Mouse (Mus musculus) gastrocnemius, adult 18-20 months (tissue): ENCODE data around the gene Slc7a11. TPM values are rescaled to one million over a fixed set of nuclear protein-coding genes. Genes with fewer than 3 reads are reported as not detected.
A peak's percentile ranks its signal among the peaks of the same experiment; 100 is the strongest.

ENCODE experiments used
- DNase-seq: peaks from one replicate; pipeline ENCODE4 v3.0.0; 2021; ENCODE audit warnings: low spot score
- total RNA-seq, 2 experiments: library from RNA; stranded (reverse); gene quantifications; 2 replicates each; pipeline ENCODE4 v1.2.3; 2021

Slc7a11 gene
- total RNA-seq, 2 experiments from 2014 or later = 0.05 TPM; not detected in 1

DNA sequence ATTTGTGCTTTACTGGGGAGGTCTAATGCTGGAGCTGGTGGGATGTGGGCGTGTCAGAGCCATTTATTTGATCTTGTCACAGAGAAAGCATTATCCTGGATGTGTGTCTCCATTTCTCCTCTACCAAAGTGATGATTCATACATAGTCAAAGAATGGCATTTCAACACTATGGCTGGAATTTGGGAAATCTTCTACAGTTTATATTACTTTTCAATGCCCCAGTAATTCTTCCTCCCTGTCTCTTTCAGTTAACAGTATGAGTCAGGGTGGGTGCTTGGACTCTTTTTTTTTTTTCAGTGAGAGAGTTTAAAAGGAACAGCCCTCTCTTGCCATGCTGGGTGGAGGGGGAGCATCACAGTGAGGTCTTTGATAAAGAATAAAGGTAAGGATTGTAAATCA is 441.8 kb downstream of the Slc7a11 start:
- no peak for DNase-seq

DNA sequence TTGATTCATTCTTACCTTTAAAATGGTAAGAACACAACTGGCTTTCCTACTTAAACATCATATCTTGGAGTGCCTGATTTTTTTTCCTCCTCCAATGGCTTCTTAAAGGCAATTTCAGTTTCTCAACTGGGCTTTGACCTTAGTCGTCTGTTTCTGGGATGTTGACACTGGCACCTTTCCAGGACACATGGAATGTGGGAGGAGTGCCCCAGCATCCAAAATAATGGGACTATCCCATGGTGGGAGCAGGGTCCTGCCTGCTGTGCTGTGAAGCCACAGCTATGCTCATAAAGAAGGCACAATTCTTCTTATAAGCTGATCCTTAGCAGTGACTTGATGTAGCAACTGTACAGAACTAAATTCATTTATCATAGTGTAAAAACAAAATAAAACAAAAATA is 450.5 kb downstream of the Slc7a11 start:
- no peak for DNase-seq

DNA sequence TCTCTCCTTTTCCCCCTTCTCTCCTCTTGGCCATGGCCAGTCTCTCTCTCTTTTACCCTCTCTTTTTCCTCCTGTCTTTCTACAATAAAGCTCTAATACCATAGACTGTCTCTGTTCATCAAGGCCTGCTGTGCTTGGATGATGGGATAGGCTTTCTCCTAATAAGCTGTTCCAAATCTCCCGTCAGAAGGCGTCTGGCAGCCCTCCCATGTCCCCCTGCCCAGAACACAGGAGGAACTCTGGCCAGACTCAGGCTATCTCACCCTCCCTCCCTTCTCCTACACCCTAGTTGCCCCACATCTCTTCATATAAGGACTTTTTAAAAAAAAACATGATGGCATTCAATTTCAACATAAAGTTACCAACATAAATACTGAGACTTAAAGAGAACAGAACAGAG is 456.2 kb downstream of the Slc7a11 start:
- no peak for DNase-seq

DNA sequence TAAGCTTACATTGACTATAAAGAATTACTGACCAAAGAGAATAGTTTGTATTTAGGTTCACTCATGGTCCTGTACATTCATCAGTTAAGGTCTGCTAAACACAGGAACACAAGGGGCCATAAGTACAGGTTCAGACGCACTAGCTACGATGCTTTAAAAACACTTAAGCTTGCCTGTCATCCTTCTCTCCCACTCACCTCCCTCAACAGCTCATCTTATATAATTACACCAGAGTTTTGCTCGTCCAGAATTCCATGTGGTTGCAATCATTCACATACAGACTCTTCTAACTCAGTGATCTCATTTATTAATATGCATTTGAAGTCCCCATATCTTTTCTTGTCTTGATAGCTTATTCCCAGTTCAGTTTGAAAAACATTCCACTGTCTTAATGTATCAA is 458.6 kb downstream of the Slc7a11 start:
- no peak for DNase-seq

DNA sequence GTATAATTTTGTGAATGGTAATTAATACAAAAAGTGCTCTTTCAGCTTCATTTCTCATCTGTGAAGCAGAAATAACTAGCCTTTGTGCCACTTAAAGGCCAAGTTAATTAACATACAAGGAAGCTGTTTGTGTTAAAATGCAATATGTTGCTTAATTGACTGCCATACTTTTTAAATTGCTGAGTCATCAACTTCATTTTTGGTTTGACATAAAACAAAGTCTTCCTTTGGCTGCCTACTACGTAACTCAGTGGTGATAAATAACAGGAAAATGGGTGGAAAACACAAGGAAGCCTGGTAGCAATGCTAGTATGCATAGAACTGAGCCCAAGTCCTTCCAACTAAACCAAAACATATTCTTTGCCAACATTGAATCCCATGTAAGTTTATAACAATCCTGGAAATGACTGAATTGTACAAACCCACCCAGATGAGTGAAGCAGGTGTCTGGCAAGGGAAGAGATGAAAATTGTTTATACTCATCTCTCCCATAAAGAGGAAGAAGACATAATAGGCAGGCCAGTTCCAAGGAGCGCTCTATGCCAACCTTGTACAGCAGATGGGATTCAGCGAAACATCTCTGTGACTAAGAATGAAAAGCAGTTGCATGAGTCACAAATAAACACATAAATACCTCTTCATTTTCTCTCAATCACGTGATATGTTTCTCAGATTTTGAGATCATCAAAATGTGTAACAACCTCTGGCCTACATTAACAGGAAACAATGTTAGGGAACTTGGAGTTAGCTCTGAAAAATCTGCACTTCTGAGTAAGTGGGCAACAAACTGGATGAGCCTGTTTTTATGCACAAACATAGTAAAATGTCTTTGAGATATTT is 459.8 kb downstream of the Slc7a11 start:
- DNase-seq = no peak

DNA sequence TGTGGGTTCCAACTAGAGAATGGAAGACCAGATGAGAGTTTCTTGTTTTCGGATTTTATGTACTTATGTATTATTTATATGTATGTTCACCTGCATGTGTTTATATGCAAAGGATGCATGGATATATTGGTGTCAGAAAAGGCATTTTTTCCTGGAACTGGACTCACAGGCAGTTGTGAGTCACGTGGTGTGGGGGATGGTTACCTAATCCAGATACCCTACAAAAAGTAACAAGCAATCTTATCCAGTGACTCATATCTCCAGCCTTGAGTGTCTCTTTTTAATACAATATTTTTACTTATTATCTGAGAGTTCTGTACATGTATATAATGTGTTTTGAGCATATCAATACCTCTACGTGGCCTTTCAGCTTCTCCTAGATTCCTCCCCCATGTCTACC is 469.4 kb downstream of the Slc7a11 start:
- no peak for DNase-seq

DNA sequence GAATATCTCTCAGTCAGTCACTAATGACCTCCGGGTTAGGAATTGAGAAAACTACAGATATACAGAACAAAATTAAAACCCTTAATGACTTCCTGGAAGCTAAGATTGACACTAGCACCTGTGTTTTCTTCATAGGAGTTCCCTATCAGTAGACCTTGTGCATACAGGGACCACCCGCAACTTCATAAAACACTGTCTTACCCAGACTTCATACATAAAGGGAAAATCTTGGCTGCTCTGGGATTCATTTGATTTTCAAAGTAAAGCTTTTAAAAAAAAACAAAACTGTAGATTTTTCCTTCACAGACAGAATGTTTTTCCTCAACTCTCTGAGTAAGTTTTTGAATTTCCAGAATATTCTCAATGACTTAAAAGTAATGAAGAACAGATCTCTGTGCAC is 477.8 kb downstream of the Slc7a11 start:
- DNase-seq = no peak

DNA sequence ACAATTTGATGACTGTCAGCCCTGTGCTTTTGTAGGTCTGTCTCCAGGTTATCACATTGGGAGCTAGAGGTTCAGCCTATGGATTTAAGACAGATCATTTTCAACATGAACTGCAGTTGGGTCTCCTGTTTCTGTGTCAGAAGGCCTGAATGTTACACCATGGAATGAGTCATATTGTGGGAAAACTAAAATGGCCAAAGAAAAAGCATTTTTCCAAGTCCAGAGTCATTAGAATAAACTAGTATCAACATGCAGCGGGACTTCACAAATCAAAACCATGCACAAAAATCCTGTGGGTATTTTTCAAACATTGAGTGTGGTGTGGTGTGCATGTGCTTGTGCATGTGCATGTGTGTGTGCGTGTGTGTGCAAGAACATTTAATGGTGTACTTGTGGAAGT is 482.8 kb downstream of the Slc7a11 start:
- no peak for DNase-seq

DNA sequence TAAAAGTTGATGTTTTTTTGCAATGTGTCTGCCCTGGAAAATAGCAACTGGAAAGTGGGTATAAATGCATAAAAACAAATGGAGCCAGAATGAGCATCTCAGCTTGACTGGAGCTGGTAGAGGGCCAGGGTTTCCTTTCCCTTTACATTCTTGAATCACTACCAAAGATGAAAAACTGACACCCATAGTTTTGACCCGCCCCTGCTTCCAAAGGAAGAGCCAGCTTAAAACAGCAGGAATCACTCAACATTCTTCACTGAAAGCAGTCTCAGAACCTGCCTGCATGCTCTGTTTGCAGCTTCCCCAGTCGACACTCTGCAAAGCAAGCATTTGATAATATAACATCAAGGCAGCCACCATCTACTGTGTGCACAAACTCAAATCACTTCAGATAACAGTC is 496.6 kb downstream of the Slc7a11 start:
- no peak for DNase-seq

DNA sequence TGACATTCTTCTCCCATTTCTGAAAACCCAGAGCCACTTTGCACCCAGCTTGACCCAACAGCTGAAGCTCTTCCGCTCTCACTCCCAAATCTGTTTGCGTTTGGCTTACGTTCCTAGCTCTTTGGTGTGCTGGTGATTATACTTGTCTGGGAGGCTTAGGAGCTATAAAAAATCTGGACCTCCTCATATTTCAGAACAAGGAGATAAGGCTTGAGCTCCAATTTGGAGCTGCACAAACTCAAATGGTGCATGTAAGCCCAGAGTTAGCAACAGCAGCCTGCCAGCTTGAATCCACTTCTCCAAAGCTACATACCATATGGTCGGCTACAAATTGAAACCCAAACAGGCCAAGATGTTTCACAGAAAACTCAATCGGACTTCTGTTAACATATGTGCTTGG is 498.6 kb downstream of the Slc7a11 start:
- no peak for DNase-seq

DNA sequence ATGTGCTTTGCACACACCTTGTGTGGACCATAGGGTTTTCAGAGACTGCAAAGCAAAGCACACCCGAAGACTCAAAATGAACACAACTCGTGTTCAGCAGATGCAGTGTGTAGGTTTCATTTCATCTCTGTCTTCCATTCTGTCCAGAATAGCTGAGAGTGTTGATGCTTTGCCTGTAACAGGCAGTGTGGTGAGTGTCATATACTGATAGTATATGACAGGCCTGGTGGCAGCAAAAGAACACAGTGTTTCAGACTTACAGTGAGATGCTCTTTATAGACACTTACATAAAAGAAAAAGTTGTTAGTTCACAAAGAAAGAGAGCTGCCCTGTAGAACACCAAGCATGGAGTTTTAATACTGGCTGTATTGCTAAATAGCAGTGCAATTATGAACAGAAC is 505.8 kb downstream of the Slc7a11 start:
- no peak for DNase-seq

DNA sequence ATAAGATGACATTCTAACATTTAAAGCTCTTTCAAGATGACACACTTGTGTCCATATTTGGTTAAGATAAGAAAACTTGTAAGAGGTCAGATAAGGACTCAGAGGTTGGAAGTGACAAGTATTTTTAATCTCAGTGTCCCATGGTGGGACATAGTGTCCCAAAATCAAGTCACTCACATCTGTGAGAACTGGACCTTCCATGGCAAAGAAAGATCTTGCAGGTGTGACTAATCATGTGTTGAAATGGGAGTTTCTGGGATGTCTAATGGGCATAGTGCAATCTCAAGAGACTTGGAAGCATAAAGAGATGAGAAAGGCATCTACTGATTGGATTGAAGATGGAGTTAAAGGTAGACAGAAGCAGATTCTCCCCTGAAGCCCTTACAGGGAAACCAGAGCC is 513.9 kb downstream of the Slc7a11 start:
- DNase-seq = no peak

DNA sequence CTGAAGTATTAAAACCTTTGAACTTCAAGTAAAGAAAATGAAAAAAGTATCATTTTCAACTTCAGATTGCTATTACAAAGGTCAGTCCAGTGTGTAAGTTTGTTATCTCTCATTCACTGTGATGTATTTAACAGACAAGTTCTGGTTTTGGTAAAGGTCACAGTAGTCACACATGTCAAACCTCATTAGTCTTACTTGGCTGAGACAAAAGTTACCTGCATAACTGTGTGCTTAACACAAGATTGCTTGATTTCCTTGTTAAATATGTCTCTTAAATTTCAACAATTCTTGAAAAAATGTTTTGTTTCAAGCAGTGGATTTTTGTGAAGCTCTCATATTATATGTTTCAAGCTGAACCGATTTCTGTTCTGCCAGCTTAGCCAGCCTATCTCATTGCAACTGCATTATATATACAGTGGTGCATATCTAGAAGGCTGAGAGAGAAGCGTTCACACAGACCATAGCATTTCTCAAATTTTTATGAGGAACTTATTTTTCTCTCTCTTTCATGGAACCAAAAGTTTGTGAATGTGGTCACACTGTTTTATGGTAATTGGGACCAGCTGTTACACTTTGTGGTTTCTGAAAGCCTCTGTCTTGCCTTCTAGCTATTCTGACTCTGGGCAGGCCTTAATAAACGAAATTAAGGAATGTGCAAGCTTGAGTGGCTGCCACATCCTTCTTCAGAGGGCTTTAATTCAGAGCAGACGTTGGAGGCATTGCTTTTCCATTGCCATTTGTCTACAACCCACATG is 514.7 kb downstream of the Slc7a11 start:
- peak; percentile 26 for DNase-seq

DNA sequence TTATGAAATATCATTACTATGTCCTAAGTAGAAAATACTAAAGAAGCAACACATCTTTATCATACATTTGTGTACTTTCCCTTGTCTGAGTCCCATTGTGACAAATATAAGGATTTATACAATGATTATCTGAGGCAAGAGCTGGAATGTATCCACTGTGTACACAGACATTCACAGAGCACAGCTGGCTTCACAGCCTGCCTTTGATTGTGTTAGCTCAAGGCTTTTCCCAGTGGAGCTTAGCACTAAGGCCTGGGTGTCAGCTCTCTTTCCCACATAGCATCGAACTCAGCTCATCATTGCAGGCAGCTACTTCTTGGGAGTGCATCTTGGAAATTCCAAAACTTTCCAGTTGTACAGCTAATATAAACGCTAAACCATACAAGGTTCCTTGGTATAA is 529.5 kb downstream of the Slc7a11 start:
- DNase-seq = no peak

DNA sequence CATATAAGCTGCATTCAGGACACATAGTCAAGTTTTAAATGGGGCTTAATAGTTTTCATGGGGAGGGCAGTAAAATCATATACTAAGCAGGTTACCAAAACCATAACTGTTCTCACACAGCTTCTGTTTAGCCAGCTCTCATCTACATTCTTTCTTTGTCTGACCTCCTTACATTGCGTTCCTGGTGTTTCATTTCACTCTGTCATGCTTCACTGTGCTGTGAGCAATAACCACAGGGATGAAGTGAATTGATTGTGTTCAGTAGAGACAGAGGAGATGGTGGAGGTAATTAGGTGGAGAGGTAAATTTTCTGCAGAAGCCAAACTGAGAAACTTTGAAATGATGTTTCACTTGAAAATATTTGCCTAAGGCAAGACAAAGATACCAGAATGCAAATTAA is 532.5 kb downstream of the Slc7a11 start:
- DNase-seq = no peak

DNA sequence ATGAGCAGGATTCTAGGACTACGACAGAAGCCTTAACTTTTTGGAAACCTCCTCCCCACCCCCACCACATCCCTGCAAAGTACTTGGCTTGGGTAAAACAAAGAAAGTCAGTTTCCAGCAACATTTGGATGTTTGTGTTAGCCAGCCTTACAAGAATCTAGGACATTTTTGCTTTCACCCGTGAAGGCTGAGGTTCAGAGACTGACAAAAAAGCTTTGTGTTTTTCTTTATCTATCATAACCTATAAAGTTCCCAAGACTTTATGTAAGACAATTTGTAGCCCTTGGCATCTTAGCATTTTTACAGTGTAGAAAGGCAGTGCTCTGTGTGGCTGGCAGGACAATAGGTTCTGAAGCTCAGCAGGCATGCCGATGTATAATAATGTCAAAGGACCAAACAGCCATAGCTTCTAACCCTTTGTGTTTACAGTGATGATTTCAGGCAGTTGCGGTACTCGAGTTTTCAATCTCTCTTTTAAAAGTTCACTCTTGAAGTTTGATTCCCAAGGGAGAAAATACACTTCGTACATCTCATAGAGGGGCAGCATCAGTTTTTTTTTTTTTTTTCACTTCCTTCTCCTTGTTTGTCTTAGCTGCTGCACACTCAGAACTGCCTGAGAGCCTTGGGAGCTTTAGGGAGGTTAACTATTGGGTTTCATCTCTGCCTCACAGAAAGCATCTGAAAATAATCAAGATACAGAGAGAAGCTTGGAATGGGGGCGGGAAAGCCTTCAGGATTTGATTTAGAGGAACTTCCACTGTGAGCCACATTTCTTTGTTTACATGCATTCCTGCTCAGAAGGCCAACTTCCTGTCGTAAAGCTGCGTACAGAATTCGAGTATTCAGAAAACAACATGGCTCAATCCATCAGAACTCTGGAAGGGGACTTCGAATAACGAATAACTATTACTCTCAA is 534.7 kb downstream of the Slc7a11 start:
- DNase-seq = peak; percentile 11

DNA sequence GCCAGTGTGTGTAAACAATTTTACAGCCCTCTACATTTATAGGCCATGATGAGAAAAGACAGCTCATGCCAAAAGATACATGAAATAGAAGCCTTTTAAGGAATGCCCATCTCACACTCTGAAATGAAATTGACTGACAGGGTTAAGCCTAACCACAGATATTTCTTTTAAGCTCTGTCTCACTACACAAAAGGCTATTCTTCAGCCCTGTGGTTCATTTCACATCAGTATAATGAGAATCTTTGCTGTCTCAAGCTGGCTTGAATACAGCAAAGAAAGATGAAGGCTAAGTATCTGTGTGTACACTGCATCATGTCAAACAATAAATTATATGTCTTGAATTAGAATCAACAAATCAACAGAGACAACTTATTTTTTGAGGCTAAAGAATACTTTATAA is 549.5 kb downstream of the Slc7a11 start:
- DNase-seq = no peak

DNA sequence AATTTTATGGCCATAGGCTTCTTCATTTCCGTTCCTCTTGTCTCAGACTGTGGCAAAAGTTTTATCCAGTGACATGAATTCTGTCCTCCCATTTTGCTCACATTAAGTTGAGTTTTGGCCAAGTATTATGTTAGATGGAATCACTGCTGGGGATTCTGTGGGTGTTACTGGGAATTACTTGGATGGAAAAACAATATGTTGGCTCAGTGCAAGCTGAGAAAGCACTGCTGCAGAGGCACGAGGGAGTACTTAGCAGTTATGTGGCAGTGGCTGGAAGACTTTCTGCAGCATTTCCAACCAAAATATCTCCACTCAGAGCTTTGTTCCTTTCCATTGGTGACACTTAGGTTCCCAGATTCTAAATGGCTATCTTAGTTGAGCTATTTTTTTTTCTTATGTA is 556.1 kb downstream of the Slc7a11 start:
- peak; percentile 30 for DNase-seq

DNA sequence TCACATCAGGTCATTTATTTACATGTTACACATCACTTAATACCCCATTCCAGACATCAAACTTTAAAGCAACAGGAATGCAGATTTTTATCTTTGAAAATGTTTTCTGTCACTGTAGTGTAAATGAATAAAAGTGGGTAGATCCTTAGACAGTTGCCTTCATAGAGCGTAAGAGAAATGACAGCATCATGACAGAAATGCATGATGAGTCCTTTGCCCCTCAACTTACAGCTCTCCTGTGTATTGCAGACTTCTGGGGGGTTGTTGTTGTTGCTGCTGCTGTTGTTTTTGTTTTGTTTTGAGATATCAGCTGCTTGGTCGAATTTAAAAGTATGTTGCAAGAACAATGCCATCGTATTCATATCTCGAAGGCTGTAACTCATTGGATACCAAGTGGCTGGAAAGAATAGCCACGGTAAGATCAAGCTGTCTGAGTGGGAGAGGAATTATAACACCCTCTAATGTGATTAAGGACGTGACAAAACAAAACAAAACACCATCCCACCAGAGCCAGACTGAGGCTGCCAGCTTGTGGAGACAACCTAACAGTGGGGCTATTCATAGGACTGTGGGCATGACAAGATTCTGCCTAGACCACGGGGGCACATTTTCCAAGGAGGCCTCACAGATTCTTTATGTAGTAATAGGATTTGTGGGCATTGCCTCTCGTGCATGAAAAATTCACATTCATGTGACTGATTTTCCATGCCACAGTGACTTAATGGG is 557.0 kb downstream of the Slc7a11 start:
- DNase-seq = no peak

DNA sequence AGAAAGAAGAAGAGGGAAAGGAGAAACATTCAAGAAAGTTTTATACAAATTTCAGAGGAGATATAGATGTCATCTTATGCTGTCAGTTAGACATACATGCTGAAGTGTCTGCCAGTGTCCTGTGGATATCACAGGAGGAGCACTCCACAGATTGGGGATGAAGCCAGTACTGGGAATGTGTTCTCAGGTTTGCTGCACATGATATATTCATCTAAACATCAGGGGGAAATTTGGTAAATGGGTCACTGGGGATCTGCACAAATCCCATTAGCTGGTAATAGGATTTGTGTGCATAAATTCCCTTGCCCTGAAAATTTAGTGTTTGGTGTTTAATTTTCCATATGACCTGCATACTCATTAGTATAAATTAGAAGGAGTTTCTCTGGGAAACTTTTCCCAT is 562.9 kb downstream of the Slc7a11 start:
- DNase-seq = no peak

DNA sequence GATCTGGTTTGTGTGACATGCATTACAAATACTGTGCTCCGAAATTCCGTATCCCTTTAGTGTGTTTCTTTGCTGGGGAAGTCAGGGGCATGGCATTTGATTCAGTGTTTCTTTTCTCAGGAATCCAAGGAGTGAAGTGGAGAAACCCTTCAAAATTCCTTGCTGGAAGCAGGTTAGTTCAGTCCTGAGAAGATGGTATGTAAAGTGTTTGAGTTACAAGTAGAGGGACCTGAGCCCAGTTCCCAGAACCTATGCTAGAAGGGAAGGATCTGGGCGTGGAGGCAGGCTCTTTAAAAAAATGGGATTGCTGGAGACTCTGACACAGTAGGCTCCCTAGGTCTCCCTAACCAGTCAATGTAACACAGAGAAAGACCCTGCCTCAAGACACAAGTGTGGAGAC is 572.6 kb downstream of the Slc7a11 start:
- DNase-seq = no peak
